Mouse (Mus musculus): ENCODE results near the gene Capn11.

Capn11 gene

GRCm38 (mm10) chr17:45659225-45659624 is at the start of gene Capn11:
Gene Capn11, minus strand, starts transcription at chr17:45659325.
- no peak for DNase-seq (ENCODE audit: low spot score)

- DNase-seq (ENCODE audit: low spot score): no peak
Observed at GRCm38 (mm10) chr17:45708179-45708578, 49.1 kb upstream of the Capn11 start.

- no peak for DNase-seq (ENCODE audit: low spot score)
Observed at GRCm38 (mm10) chr17:45707376-45707775, 48.3 kb upstream of the Capn11 start.

DNA sequence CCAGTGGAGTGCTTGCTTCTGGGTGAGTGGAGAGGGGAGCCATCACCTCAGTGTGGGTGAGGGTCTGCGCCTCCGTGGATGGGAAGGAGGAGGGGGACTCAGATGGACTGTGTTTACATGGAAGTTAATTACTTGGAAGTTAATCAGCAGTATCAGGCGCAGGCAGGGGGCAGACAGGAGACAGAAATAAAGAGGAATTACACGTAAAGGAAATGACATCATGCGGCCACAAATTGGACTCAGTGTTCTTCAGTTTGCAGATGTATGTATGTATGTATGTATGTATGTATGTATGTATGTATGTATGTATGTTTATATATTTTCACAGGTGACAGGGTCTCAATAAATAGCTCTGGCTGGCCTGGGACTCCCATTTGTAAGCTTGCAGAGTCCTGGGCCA is 47.7 kb upstream of the Capn11 start:
- DNase-seq (ENCODE audit: low spot score): no peak

DNA sequence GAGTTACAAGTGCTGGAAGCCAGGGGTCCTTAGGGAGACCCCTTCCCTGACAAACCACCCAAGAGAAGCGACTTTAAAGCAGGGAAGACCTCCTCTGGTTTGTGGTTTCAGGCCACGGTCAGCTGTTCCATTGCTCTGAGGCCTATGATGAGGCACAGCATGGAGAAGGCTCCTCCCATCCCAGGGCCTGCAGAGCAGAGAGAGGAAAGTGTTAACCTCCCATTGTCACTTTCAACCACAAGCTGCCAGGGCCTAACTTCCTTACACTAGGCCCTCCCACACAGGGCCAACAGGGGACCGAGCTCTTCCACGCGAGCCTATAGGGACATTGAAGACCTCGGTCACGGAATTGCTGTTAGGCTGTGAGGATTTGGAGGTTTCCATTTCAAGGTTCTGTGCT is 44.1 kb upstream of the Capn11 start:
- no peak for DNase-seq (ENCODE audit: low spot score)

DNA sequence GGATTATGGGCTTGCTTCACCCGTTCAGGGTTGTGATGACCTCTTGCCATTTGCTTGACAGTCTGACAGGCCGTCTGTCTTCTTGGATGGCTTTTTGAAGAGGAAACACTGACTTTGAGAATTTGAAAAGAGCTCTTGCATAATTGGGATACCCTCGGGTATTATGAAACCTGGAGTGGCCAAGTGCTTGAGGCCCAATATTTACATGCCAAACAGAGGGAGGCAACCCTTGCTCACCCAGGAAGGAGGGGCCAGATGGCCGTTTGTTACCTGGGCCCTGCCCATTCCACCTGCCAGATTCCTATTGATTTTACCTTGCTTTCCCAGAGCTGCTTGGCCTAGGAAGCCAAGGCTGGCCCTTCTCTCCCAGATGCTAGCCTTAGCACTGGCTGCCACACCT is 43.1 kb upstream of the Capn11 start:
- no peak for DNase-seq (ENCODE audit: low spot score)

- DNase-seq (ENCODE audit: low spot score): no peak
Observed at GRCm38 (mm10) chr17:45701236-45701591, 42.1 kb upstream of the Capn11 start.

GRCm38 (mm10) chr17:45700496-45701235 is 41.5 kb upstream of the Capn11 start:
- no peak for DNase-seq (ENCODE audit: low spot score)

DNA sequence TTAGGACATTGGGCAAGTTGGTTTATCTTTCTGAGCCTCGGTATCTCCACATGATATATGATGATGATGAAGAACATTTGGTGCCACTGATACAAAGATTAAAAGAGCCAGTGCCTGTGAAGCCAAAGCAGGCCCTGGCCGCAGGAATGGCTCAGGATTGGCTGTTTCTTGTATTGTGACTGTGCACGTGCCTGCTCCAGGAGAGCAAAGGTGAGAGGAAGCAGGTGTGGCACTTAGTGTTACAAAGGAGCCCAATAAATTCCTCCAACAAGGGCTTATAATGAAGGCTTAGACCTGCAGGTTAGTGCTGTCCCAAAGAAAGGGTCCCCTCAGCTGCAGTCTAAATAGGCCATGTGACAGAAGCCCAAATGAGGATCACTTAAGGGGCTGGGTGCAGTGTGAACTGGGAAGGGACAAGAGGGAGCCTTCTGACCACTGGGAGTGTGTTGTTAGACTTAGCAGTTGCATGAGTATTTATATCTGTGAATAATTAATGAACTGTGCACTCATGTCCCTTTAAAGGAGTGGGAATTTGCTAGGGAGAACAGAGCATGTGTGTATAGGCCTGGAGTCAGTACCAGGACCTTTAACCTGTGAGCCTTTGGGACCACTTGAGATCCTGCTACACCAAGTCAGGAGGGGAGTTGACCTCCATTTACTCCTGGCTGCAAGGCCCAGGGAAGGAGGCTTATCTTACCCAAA is 40.1 kb upstream of the Capn11 start:
- no peak for DNase-seq (ENCODE audit: low spot score)

GRCm38 (mm10) chr17:45698368-45698767 is 39.2 kb upstream of the Capn11 start:
- DNase-seq (ENCODE audit: low spot score): no peak

DNA sequence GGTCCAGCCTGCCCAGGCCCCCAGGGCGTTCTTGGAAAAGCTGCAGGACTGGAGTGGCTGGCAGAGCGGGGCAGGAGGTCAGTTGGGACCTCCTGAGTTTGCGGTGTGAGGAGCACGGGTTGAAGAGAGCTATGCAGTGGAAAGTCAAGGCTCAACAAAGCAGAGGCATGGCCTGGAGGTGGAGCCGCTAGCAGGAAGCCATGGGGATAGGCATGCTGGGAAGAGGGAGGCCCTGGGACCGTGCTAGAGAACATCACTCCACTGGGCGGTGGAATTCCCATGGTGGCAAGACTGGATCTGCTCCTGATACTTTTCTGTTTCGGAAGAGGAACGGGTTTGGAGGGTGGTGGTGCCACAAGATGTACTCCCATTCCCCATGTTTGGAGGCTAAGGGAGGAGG is 37.9 kb upstream of the Capn11 start:
- no peak for DNase-seq (ENCODE audit: low spot score)

DNA sequence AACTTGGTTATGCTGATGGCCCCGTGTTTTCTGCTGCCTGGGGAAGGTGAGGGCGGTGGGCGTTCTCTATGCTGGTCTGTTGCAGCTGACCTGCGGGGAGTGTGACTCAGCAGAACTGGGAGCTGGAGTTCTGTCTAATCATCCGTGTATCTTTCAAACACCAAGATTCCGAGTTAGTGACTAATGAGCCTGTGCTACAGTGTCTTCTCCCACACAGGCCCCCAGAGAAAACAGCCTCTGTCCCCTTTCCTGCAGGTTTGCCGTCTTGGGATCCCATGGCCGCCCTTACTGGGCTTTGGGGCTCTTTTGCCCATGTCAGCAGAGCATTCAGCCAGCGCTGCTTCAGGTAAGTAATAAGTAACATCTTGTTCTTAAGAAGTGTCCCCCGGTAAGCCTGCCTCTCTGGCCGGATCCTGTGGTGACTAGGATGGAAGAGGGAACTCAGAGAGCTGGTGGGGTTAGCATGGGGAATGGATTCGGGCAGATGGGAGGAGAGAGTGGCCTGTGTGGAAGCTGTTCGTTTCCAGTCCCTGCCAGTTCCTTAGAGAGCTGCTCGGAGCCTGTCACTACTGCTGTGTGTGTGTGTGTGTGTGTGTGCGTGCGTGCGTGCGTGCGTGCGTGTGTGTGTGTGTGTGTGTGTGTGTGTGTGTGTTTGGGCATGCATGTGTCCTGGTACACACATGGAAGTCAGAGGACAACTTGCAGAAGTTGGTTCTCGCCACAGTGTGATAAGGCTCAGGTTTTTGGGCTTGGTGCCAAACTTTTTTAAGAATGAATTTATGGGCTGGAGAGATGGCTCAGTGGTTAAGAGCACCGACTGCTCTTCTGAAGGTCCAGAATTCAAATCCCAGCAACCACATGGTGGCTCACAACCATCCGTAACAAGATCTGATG is 36.3 kb upstream of the Capn11 start:
- no peak for DNase-seq (ENCODE audit: low spot score)

- no peak for DNase-seq (ENCODE audit: low spot score)
Observed at GRCm38 (mm10) chr17:45693812-45694565, 34.9 kb upstream of the Capn11 start.

DNA sequence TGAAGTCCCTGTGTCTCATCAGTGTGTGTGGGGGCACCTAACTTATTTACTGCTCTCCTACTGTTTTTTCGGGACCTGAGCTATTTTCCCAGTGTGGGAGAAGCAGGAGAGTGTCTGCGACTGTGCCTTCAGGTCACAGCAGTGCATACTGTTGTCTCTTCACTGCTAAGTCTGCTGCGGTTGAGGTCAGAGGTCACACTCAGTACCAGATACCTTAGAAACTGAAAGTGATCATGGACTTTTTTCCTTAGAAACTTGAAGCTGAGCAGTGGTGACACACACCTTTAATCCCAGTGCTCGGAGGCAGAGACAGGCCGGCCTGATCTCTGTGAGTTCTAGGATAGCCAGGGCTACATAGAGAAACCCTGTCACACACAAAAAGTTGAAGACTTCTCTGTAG is 33.0 kb upstream of the Capn11 start:
- no peak for DNase-seq (ENCODE audit: low spot score)

GRCm38 (mm10) chr17:45690044-45690443 is 30.9 kb upstream of the Capn11 start:
- DNase-seq (ENCODE audit: low spot score): no peak

- DNase-seq (ENCODE audit: low spot score): no peak
Observed at GRCm38 (mm10) chr17:45689120-45689519, 30.0 kb upstream of the Capn11 start.

GRCm38 (mm10) chr17:45686716-45687115 is 27.6 kb upstream of the Capn11 start, which contains the start of gene Tmem63b:
Gene Tmem63b, minus strand, starts transcription at chr17:45686905.
- no peak for DNase-seq (ENCODE audit: low spot score)

DNA sequence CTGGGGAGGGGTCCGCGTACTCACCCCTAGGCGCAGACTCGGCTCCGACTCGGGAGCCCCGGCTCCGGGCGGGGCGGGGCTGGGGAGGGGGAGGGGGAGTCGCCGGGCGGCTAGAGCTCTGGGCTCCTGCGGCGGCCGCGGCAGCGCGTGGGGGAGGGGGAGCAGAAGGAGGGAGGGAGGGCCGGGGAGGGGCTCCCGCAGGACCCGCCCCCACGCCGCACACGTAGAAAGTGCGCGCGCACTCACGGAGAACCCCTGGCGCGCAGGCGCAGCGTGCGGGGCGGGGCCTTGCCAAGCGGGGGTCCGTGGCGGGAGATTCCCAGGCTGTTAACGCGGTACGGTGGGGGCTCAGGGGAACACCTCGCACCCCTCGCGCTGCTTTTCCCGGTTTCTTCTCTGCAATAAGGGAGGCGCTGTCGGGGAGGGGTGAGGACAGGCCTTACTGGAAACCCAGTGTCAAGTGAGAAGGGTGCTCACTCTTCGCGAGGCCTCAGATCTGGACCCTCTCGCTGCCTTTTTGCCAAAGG is 27.0 kb upstream of the Capn11 start, which contains the start of gene Mrpl14:
Gene Mrpl14, plus strand, starts transcription at position 230 of the 527 bp plus-strand sequence.
- peak; percentile 95 for DNase-seq (ENCODE audit: low spot score)

GRCm38 (mm10) chr17:45685171-45686092 is 26.3 kb upstream of the Capn11 start:
- no peak for DNase-seq (ENCODE audit: low spot score)

GRCm38 (mm10) chr17:45684667-45685131 is 25.6 kb upstream of the Capn11 start:
- no peak for DNase-seq (ENCODE audit: low spot score)
